Mouse (Mus musculus) layer of hippocampus, adult 11-12 months (tissue): ENCODE results near the gene Lrrc8c.

Source experiments
- DNase-seq: peaks from one replicate; pipeline ENCODE4 v3.0.0; 2022; ENCODE audit warnings: low spot score

Gene Lrrc8c

DNA sequence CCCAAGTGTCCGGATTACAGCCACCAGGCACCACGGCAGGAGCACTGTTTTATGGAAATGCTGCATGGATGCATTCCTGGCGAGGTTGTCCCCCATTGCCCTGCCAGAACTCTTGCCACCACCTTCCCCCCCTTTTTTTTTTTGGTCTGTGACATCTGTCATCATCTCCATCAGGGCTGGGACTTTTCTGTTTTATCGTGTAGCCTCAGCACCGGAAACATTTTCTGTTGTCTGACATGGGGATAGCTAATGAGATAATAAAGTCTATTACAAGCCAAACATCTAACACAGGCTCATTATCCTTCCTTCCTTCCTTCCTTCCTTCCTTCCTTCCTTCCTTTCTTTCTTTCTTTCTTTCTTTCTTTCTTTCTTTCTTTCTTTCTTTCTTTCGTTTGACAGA is 119.7 kb downstream of the Lrrc8c start:
- DNase-seq: no peak

DNA sequence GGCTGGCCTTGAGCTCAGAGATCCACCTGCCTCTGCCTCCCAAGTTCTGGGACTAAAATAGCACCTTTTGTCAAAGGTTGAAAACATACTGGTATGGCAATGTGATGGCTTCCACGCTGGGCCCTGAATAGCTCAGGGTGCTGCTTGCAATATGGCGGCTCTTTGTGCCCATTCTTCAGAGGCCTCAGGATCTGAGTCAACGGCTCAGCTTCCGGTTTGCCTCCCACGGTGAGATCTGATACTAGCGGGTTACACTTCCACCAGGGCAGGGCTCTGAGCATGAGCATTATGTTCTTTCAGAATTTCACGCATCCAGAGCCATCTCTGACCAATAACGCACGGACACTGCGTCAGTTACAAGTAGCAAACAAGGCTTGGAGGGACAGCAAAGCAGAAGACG is 120.2 kb downstream of the Lrrc8c start:
- DNase-seq: no peak

DNA sequence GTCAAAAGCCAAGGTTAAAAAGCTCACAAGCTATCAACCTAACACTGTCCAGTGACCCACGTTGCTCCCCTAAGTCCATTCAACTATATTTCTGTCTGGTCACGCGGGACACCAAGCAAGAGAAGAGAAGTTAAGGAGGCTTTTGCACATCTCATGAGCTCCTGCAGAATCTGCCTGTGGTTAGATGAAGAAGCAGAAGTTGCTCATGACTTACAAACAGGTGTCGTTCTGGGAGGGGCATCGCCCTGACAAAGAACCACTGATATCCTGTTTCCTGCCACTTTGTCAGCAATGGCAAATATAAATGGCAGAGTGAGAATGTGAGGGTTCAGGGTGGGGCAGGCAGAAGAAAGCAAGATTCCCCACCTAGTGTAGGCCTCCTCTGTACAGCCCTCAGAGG is 123.3 kb downstream of the Lrrc8c start:
- no peak for DNase-seq

DNA sequence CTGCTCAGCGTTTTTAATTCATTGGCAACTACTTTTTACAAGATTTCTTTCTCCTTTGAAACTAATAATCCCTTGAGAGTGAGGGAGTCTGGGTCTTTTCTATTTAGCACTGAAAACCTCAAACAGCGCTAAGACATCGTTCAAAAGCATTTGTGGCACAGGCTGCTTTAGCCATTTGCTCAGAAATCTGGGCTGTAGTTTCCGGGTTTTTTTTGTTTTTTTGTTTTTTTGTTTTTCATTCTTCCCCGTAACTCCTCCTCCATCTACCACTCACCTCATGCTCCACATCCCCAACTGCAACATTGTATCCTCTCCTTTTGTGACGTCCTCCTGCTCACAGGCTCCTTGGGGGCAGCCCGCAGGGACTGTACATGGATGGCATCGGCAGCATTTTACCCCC is 124.1 kb downstream of the Lrrc8c start:
- no peak for DNase-seq

DNA sequence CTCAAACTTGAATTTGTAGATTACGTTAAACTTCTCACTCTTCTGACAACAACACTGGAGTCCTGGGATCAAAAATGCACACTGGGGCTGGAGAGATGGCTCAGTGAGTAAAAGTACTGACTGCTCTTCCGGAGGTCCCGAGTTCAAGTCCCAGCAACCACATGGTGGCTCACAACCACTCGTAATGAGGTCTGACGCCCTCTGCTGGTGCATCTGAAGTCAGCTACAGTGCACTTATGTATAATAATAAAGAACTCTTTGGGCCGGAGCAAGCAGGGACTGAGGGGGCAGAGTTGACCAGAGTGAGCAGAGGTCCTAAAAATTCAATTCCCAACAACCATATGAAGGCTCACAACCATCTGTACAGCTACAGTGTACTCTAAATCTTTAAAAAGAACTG is 125.0 kb downstream of the Lrrc8c start:
- DNase-seq: no peak

DNA sequence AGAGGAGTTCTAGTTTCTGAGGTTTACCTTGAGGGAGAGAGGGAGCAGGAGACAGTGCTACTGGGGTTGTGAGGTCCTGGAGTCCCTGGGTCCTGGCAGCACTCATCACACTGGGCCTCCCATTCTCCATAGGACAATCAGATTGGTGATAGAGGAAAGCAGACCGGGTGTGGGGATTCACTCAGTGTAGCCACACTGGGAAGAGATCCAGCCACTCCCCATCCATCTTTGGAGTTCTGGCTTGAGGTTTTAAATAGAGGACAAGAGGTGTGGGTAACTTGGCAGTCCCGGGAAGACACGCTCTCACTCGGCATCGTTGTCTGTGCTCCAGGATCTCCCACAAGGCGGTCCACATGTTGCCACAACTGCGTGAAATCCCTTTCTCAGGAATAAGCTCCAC is 127.9 kb downstream of the Lrrc8c start:
- DNase-seq: no peak

DNA sequence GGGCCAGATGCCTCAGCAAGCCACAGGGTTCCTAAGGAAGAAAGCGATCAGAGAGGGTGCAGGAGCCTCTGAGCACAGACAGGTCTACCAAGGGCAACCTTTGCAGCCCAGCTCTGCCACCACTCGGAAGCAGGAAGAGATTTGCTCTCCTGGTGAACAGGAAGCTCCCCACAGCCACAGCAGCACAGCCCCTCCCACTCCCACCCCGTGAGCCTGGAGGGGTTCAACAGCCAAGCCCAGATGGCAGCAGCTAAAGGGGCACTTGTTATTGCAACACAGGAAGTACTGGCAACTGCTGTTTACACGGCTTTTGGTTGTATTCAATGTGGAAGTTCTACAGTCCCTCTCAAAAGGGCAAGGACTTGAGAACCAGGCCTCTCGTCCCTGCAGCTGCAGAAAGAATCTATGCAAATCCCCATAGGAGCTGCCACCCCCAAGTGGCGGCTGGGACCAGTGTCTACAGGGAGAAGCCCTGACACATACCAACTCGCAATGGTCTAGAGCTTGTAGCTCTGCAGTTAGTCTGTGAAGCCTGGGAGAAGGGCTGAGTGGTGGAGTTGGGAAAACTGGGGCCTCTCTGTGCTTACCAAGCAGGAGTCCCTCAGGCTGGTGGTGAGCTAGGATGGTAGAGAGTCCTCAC is 129.6 kb downstream of the Lrrc8c start:
- peak; percentile 43 for DNase-seq

DNA sequence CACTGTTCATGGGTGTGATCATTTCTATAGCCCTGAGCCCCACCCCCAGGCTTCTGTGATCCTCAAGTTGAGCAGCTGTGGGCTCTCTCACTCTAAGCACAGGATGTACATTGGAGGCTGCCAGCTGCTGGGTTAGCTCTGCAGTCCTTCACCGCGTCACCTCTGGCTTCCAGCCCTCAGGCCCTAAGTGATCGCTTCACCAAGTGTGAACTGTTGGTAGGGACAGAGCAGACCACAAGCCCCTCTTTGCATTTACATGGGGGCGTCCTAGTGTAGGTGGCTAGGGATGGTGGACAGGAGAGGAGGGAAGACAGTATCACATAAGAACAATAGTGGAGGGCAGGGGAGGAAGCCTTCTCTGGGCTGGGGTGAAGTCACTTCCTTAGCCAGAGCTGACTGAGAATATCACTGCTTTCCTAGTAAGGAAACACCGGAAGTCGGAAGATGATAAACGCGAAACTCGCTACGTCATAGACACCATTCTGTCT is 130.4 kb downstream of the Lrrc8c start:
- DNase-seq: peak; percentile 21

DNA sequence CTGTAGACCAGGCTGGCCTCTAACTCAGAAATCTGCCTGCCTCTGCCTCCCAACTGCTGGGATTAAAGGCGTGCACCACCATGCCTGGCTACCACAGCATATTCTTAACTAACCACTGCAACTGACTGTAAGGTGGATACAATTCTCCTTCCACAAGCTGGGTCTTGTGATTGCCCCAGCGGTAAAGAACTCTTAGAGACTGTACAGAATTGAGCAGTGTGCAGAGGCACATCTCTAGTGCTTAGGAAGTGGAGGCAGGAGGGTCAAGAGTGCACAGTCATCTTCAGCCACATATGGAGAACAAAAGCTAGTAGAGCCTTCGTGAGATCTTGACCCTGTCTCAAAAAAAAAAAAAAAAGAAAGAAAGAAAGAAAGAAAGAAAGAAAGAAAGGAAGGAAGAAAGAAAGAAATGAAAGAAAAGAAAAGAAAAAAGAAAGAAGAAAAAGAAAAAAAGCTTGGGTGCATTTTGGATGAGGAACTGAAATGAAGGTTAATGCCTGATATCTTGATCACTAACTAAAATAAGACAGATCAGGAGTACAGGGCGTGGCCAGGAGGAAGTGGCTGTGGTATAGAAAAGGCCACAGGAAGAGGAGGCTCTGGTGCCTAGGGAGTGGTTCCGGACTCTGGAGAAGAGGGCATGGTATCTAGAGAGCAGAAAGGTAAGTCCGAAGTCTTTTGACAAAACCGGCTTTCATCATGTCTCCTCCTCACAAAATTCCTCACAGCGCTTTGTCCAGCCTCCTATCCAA is 131.7 kb downstream of the Lrrc8c start:
- DNase-seq: no peak

DNA sequence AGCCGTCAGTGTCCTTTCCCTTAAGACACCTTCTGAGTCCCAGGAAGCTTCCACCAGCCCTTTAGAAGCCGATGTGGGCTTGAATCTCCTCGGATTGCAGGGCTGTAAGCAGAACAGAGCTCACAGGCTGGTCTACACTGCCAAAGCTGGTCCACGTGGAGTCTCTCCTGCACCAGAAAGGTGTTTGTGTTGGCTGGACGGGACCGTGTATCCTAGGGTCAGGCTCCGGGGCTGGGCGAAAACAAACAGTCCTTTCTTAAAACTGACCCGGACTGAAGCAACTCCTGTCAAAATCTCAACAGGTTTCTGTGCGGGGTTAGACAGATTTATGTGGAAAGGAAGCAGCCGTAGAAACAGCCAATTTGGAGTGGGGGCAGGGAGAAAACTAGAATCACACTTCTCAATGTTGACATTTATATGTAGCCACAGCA is 132.4 kb downstream of the Lrrc8c start:
- DNase-seq: no peak

DNA sequence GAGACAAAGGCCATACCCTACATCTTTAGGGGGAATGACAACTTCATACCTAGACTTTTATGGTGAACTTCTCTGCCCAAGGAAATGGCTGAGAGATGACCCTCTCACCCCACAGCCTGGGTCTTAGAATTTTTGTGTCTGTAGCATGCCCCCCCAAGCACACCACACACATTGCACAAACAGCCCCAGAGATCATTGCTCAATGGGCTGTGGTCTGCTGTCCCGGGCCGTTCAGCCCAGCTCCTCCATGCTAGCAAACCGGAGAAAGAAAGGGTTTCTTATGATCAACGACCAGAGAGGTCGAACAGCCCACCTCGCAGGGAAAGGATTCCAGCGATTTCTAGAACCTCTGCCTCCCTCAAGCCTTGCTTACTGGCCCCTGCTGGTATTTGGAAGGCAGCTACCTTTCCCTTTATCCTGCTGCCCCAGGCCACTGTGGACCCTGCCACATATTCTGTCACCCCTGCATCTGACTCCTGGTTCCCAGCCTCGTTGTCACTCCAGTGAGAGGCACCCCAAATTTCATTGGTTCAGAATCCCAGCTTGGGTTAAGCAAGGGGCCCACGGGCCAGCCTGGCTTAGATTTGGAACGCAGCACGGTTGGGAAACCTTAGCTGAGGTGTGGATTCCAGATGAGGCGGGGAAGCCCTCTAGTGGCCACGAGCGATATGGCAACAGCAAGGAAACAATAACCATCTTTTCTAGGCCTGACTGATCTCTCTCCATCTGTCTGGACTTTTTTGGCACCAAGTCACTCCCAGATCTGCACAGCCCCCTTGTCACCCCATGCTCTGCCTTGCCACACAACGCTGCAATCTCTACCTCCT is 135.3 kb downstream of the Lrrc8c start:
- peak; percentile 88 for DNase-seq

DNA sequence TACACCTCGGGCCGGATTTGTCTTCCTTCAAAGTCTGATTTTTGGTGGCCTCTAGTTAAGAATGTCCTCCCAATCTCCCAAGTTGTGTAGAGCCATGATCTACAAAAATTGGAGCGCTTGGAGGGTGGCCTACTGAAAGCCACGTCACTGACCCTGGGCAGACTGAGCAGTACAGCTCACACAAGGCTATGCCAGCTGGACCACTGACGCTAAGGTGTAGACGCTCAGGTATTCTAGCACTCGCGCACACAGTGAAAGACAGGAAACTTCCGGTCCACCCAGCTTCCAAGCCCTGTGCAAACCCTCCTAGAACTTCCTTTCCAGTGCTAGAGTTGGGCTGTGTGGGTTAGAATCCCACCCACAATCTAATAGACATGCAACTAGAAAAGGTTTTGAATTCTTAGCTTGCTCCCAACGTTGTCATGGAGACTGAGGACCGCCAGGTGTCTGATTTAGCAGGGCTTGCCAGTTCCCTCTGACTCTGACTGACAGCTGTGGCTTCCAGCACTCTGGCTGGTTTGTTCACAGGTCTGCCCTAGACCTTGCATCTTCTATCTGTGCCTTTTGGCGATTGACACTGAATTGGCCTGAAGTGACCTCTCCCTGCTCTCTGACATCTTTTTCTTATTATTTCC is 136.0 kb downstream of the Lrrc8c start:
- DNase-seq: no peak

DNA sequence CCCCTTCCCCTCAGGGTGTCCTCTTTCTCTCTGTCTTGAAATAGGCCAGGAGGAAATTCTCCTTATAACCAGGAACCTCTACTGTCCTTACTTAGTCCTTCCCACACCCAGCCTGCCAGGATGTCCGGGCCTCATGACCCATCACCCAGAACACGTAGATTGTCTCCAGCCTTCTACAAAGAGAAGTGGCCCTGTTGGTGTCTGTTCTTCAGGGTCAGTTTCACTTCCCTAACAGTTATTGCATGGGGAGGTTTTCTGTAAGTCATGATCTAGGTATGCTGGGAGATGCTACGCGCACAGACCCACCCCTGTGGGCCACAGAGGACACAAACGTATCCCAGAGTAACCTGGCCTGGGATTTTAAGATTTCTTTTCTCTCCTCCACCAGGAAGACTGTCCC is 142.7 kb downstream of the Lrrc8c start:
- no peak for DNase-seq
